Mouse (Mus musculus) limb, embryonic 14.5 days (tissue): ENCODE measurements around the gene Fgd3. TPM values are rescaled to one million over a fixed set of nuclear protein-coding genes. Genes with fewer than 3 reads are reported as not detected.

Experiments
- ATAC-seq: fragments of 200-750 bp; cut with Nextera tagmentation; 2 replicates; pipeline ENCODE4 v1.8.0; 2017; ENCODE audit warnings: low read depth, moderate number of reproducible peaks, moderate TSS enrichment; ENCODE audit not compliant: low FRiP score
- DNase-seq: peaks from one replicate; pipeline ENCODE4 v3.0.0-alpha.2; 2015; ENCODE audit warnings: low spot score
- H3K27ac ChIP-seq: fragments of 300-500 bp; sonication (generic); replicated peaks from 2 replicates; pipeline ENCODE4 v1.5.1; 2014; ENCODE audit warnings: low read depth, mild to moderate bottlenecking, low read length, moderate library complexity, mixed read lengths
- H3K27me3 ChIP-seq: fragments of 300-500 bp; sonication (generic); 2 replicates; pipeline ENCODE4 v1.6.1; 2014; ENCODE audit warnings: low read length, mixed read lengths; ENCODE audit not compliant: control insufficient read depth, insufficient read depth
- H3K36me3 ChIP-seq: fragments of 300-500 bp; sonication (generic); 2 replicates; pipeline ENCODE4 v1.6.1; 2014; ENCODE audit warnings: mild to moderate bottlenecking, low read length, moderate library complexity, mixed read lengths; ENCODE audit not compliant: control insufficient read depth, insufficient read depth
- H3K4me1 ChIP-seq: fragments of 300-500 bp; sonication (generic); 2 replicates; pipeline ENCODE4 v1.6.1; 2014; ENCODE audit warnings: antibody characterized with exemption, low read length, mixed read lengths; ENCODE audit not compliant: control insufficient read depth, insufficient read depth
- H3K4me2 ChIP-seq: fragments of 300-500 bp; sonication (generic); replicated peaks from 2 replicates; pipeline ENCODE4 v1.6.1; 2014; ENCODE audit warnings: low read depth, mild to moderate bottlenecking, low read length, moderate library complexity; ENCODE audit not compliant: severe bottlenecking
- H3K4me3 ChIP-seq: fragments of 300-500 bp; sonication (generic); replicated peaks from 2 replicates; pipeline ENCODE4 v1.5.1; 2014; ENCODE audit warnings: low read length
- H3K9ac ChIP-seq: fragments of 300-500 bp; sonication (generic); 2 replicates; pipeline ENCODE4 v1.6.1; 2014; ENCODE audit warnings: mild to moderate bottlenecking, low read depth, low read length, moderate library complexity; ENCODE audit not compliant: severe bottlenecking
- H3K9me3 ChIP-seq: fragments of 300-500 bp; sonication (generic); 2 replicates; pipeline ENCODE4 v1.6.1; 2016; ENCODE audit warnings: low read length; ENCODE audit not compliant: control insufficient read depth
- POLR2A ChIP-seq: fragments of 200-500 bp; IDR thresholded peaks from 2 replicates; pipeline ENCODE4 v1.8.0; 2012; ENCODE audit warnings: inconsistent platforms, mild to moderate bottlenecking, moderate library complexity, borderline replicate concordance; ENCODE audit not compliant: insufficient read depth, insufficient read length; ENCODE audit errors: extremely low read depth
- WGBS: fragments of 180-500 bp; shearing (Covaris S2); extraction: QIAGEN DNeasy Blood & Tissue Kit; methylation state at CpG from one replicate; pipeline ENCODE4 v1.1.7; 2014; 5-methylcytosine and 5-hydroxymethylcytosine counted together
- polyA plus RNA-seq, 2 experiments: library from polyadenylated mRNA; depleted of rRNA in 1 of 2; stranded (reverse) in 1 of 2; unstranded in 1 of 2; fragments of >200 nt; fragmentation: Nextera tagmentation in 1 of 2; extraction: Ambion mirVana in 1 of 2; gene quantifications; 2 replicates each; pipeline versions ENCODE4 v1.2.1 to v1.2.3; 2012 to 2014

Gene Fgd3
- polyA plus RNA-seq, 2 experiments: 0.78 to 1.2 TPM

DNA sequence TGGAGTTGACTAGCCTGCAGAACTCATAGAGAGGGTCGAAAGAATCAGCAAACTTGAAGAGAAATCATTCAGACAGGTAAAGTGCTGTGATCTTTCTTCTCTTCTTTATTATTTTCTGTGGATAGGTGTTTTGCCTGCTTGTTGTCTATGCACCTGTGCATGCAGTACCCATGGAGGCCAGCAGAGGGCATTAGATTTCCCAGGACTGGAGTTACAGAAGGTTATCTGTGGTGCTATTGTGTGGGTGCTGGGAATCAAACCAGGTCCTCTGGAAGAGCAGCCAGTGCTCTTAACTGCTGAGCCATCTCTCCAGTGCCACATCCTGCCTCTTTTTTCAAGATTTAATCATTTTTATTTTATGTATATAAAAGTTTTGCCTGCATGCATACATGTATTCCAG lies 28.7 kb downstream of the Fgd3 start:
- Histone ChIP-seq H3K4me3 (no peak overlapping the region), H3K9me3 (no peaks in the 10 kb centered on the region), H3K9ac (no peak overlapping the region), H3K27me3 (no peaks in the 10 kb centered on the region), H3K27ac (no peak overlapping the region), H3K36me3 (no peaks in the 10 kb centered on the region), H3K4me1 (no peaks in the 10 kb centered on the region), H3K4me2 (no peak overlapping the region)
- ATAC-seq (no peak), DNase-seq (no peak)
- 52% methylated on average over 1 of the region's 1 CpGs for WGBS
- TF ChIP-seq POLR2A: no peak

DNA sequence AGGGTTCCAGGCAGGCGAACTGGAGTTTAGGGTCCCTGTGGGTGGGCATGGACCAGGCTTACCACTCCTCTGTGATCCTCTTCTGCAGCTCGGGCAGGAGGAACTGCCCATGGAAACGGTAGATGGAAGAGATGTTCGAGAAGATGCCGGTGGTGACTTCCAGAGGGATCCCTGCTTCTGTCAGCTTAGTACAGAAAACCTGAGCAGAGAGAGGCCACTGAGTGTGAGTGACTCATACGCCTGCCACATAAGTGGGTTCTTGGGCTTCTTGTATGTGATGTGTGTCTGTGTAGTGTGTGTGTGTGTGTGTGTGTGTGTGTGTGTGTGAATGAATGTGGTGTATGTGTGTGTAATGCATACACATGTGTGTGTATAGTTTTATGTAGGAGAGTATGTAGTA lies 32.9 kb downstream of the Fgd3 start:
- no peaks in the 10 kb centered on the region for H3K4me1 ChIP-seq
- 86% methylated on average over 6 of the region's 6 CpGs for WGBS
- no peak overlapping the region for H3K4me2 ChIP-seq
- H3K9ac ChIP-seq: no peak overlapping the region
- H3K36me3 ChIP-seq: no peaks in the 10 kb centered on the region
- H3K9me3 ChIP-seq: no peaks in the 10 kb centered on the region
- DNase-seq: no peak
- H3K27ac ChIP-seq: no peak overlapping the region
- TF ChIP-seq POLR2A: no peak
- no peak overlapping the region for H3K4me3 ChIP-seq
- H3K27me3 ChIP-seq: no peaks in the 10 kb centered on the region
- ATAC-seq: no peak

GRCm38 (mm10) chr13:49286750-49287149 lies 33.4 kb downstream of the Fgd3 start:
- Histone ChIP-seq H3K27ac (no peak overlapping the region), H3K4me3 (no peak overlapping the region), H3K4me1 (no peaks in the 10 kb centered on the region), H3K9me3 (no peaks in the 10 kb centered on the region), H3K9ac (no peak overlapping the region), H3K27me3 (no peaks in the 10 kb centered on the region), H3K36me3 (no peaks in the 10 kb centered on the region), H3K4me2 (no peak overlapping the region)
- TF ChIP-seq POLR2A: no peak
- DNase-seq: no peak
- no peak for ATAC-seq
- WGBS: 75% methylated on average over 3 of the region's 3 CpGs

DNA sequence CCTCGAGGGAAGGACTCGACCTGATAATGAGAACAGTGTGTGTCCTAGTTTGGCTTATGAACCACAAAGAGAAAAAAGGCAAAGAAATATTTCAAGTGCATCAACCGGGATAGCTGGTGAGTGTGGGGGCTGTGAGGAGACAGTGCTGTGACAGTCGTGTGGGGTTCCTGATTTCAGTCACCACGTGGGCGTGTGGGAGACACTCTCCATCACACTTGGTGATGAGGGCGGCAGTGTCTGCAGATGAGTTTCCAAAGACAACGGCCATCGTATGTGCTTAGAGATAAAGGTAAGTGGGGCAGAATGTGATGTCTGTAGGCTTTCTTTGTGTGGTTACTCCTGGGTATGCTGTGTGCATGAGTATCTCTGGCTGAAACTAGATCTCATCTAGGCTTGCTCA lies 36.4 kb downstream of the Fgd3 start:
- ATAC-seq: no peak
- H3K4me1 ChIP-seq: no peaks in the 10 kb centered on the region
- H3K36me3 ChIP-seq: no peaks in the 10 kb centered on the region
- WGBS: 73% methylated on average over 9 of the region's 9 CpGs
- H3K4me2 ChIP-seq: no peak overlapping the region
- no peaks in the 10 kb centered on the region for H3K9me3 ChIP-seq
- no peaks in the 10 kb centered on the region for H3K27me3 ChIP-seq
- no peak for TF ChIP-seq POLR2A
- H3K27ac ChIP-seq: no peak overlapping the region
- H3K9ac ChIP-seq: no peak overlapping the region
- no peak overlapping the region for H3K4me3 ChIP-seq
- no peak for DNase-seq

DNA sequence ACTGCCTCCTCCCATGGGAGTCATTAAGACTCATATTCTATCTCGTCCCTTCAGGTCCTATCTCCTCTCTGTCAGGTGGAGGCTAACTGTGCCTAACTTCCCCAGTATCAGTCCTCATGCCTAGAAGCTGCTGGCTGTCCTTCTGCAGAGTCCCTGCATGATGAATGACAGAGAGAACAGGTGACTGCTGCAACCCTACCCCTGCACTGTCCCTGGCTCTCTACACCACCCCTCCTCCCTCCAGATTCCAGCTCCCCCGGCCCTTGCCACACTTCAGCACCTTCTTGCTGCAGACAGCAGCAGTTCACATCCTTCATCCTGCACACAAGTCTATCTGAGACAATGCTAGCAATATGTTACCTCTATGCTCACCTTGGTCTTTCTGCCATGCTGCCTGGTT lies 37.9 kb downstream of the Fgd3 start:
- no peak for TF ChIP-seq POLR2A
- H3K4me2 ChIP-seq: no peak overlapping the region
- H3K9ac ChIP-seq: no peak overlapping the region
- no peak overlapping the region for H3K4me3 ChIP-seq
- no peaks in the 10 kb centered on the region for H3K9me3 ChIP-seq
- no peaks in the 10 kb centered on the region for H3K36me3 ChIP-seq
- H3K27ac ChIP-seq: no peak overlapping the region
- ATAC-seq: no peak
- no peaks in the 10 kb centered on the region for H3K4me1 ChIP-seq
- WGBS: 46% methylated on average over 2 of the region's 2 CpGs
- no peak for DNase-seq
- H3K27me3 ChIP-seq: no peaks in the 10 kb centered on the region
